Mouse (Mus musculus) lung, embryonic 14.5 days (tissue): ENCODE results near the gene Gnb5. TPM values are rescaled to one million over a fixed set of nuclear protein-coding genes. Genes with fewer than 3 reads are reported as not detected.

Experiments
- ATAC-seq: fragments of 200-750 bp; cut with Nextera tagmentation; 2 replicates; pipeline ENCODE4 v1.8.0; 2017; ENCODE audit warnings: mild to moderate bottlenecking, moderate TSS enrichment, moderate library complexity; ENCODE audit not compliant: insufficient read depth
- DNase-seq: peaks from one replicate; pipeline ENCODE4 v3.0.0-alpha.2; 2015
- H3K27ac ChIP-seq: fragments of 300-500 bp; sonication (generic); 2 replicates; pipeline ENCODE4 v1.5.1; 2014; ENCODE audit warnings: low read depth, mild to moderate bottlenecking, moderate library complexity
- H3K27me3 ChIP-seq: fragments of 300-500 bp; sonication (generic); 2 replicates; pipeline ENCODE4 v1.6.1; 2014; ENCODE audit warnings: low read length, control low read depth; ENCODE audit not compliant: insufficient read depth
- H3K36me3 ChIP-seq: fragments of 300-500 bp; sonication (generic); 2 replicates; pipeline ENCODE4 v1.6.1; 2014; ENCODE audit warnings: control low read depth; ENCODE audit not compliant: insufficient read depth
- H3K4me1 ChIP-seq: fragments of 300-500 bp; sonication (generic); 2 replicates; pipeline ENCODE4 v1.6.1; 2014; ENCODE audit warnings: antibody characterized with exemption, control low read depth; ENCODE audit not compliant: insufficient read depth
- H3K4me2 ChIP-seq: fragments of 300-500 bp; sonication (generic); 2 replicates; pipeline ENCODE4 v1.6.1; 2014; ENCODE audit warnings: mild to moderate bottlenecking
- H3K4me3 ChIP-seq: fragments of 300-500 bp; sonication (generic); 2 replicates; pipeline ENCODE4 v1.5.1; 2014; ENCODE audit warnings: low read depth, low read length
- H3K9ac ChIP-seq: fragments of 300-500 bp; sonication (generic); 2 replicates; pipeline ENCODE4 v1.6.1; 2014
- H3K9me3 ChIP-seq: fragments of 300-500 bp; sonication (generic); 2 replicates; pipeline ENCODE4 v1.6.1; 2016; ENCODE audit warnings: low read depth, low read length, control low read depth
- CTCF ChIP-seq: IDR thresholded peaks from 2 replicates; pipeline ENCODE4 v1.5.1; 2016; ENCODE audit warnings: antibody characterized with exemption, low read depth
- WGBS: fragments of 180-500 bp; shearing (Covaris S2); extraction: QIAGEN DNeasy Blood & Tissue Kit; methylation state at CpG from one replicate; pipeline ENCODE4 v1.1.7; 2014; 5-methylcytosine and 5-hydroxymethylcytosine counted together
- polyA plus RNA-seq: library from polyadenylated mRNA; unstranded; fragments of >200 nt; fragmentation: Nextera tagmentation; extraction: Ambion mirVana; gene quantifications from 2 replicates; pipeline ENCODE4 v1.2.1, GENCODE M21; 2014

Gnb5 gene
- polyA plus RNA-seq, 1 experiment from 2014 or later, result 17.9 TPM

GRCm38 (mm10) chr9:75385218-75385974 is 79.3 kb downstream of the Gnb5 start:
- Histone ChIP-seq H3K4me1 (no peaks in the 10 kb centered on the region), H3K4me3 (no peak overlapping the region), H3K27me3 (no peaks in the 10 kb centered on the region), H3K9me3 (no peaks in the 10 kb centered on the region), H3K9ac (no peak overlapping the region), H3K36me3 (peaks cover 37% of the 10 kb centered on the region), H3K4me2 (no peak overlapping the region), H3K27ac (no peak overlapping the region)
- TF ChIP-seq CTCF, result no peak
- ATAC-seq (no peak), DNase-seq (no peak)
- 73% methylated on average over 9 of the region's 9 CpGs for WGBS

- no peak overlapping the region for H3K27ac ChIP-seq
- 78% methylated on average over 12 of the region's 12 CpGs for WGBS
- no peak overlapping the region for H3K4me2 ChIP-seq
- DNase-seq (no peak), ATAC-seq (no peak)
- no peak overlapping the region for H3K4me3 ChIP-seq
- H3K9ac ChIP-seq, result no peak overlapping the region
- no peaks in the 10 kb centered on the region for H3K9me3 ChIP-seq
- no peaks in the 10 kb centered on the region for H3K4me1 ChIP-seq
- no peaks in the 10 kb centered on the region for H3K27me3 ChIP-seq
- no peak for TF ChIP-seq CTCF
- H3K36me3 ChIP-seq, result peaks cover 94% of the 10 kb centered on the region
Observed at GRCm38 (mm10) chr9:75393251-75393650, 87.2 kb downstream of the Gnb5 start.

Other genes with a start within 250 kb of the Gnb5 start
- 19.0 and 20.6 TPM in 2 replicates for gene Myo5a, start 235.3 kb upstream of the Gnb5 start, polyA plus RNA-seq
- gene Myo5c, start 74.3 kb upstream of the Gnb5 start, polyA plus RNA-seq, result 28.9 and 29.9 TPM in 2 replicates
- gene Bcl2l10, start 41.5 kb downstream of the Gnb5 start, polyA plus RNA-seq, result not detected in 2 replicates
- gene Mapk6, start 103.7 kb downstream of the Gnb5 start, polyA plus RNA-seq, result 63.7 and 67.3 TPM in 2 replicates
- 39.5 and 39.7 TPM in 2 replicates for gene Leo1, start 135.2 kb downstream of the Gnb5 start, polyA plus RNA-seq